Mouse (Mus musculus): ENCODE results near the gene Fam20c. TPM values are rescaled to one million over a fixed set of nuclear protein-coding genes. Genes with fewer than 3 reads are reported as not detected.
A peak's percentile ranks its signal among the peaks of the same experiment; 100 is the strongest.

The Fam20c gene
- 26.0 and 28.5 TPM in 2 replicates for polyA plus RNA-seq (2012; rRNA removed)

- peak within 1 kb of the TSS; percentile 82 for H3K4me3 ChIP-seq (ENCODE audit: insufficient read depth, low read length)
- TF ChIP-seq CTCF (IDR thresholded peaks at IDR 0.05; ENCODE audit: extremely low read depth, insufficient read depth, low read length) (no peak), POLR2A (IDR thresholded peaks at IDR 0.05; ENCODE audit: extremely low read depth, insufficient read depth, low read length) (peak; percentile 37; the same call in 1 of the 2 replicates)
Observed at GRCm38 (mm10) chr5:138754303-138755120, at the start of gene Fam20c. Gene Fam20c, plus strand, starts transcription at chr5:138754514.

GRCm38 (mm10) chr5:138707367-138707766 is 46.9 kb upstream of the Fam20c start:
- no peak overlapping the region for H3K27ac ChIP-seq (ENCODE audit: insufficient read depth, low read length)
- no peak overlapping the region for H3K4me3 ChIP-seq (ENCODE audit: insufficient read depth, low read length)
- H3K4me1 ChIP-seq (ENCODE audit: control insufficient read depth, insufficient read depth, low read length): no peaks in the 10 kb centered on the region
- TF ChIP-seq CTCF (IDR thresholded peaks at IDR 0.05; ENCODE audit: extremely low read depth, insufficient read depth, low read length): no peak
- no peak for TF ChIP-seq POLR2A (IDR thresholded peaks at IDR 0.05; ENCODE audit: extremely low read depth, insufficient read depth, low read length)

More at GRCm38 (mm10) chr5:138754303-138755120, at the start of gene Fam20c:
- H3K27ac ChIP-seq (ENCODE audit: insufficient read depth, low read length): peak within 1 kb of the TSS; percentile 85; the same call in 1 of the 2 replicates
- H3K4me1 ChIP-seq (ENCODE audit: control insufficient read depth, insufficient read depth, low read length): 0 out of 2 replicates have a peak, but pooled peaks cover 1% of the 10 kb centered on the region

- no peaks in the 10 kb centered on the region for H3K4me1 ChIP-seq (ENCODE audit: control insufficient read depth, insufficient read depth, low read length)
- TF ChIP-seq CTCF (IDR thresholded peaks at IDR 0.05; ENCODE audit: extremely low read depth, insufficient read depth, low read length): no peak
- TF ChIP-seq POLR2A (IDR thresholded peaks at IDR 0.05; ENCODE audit: extremely low read depth, insufficient read depth, low read length): no peak
- no peak overlapping the region for H3K4me3 ChIP-seq (ENCODE audit: insufficient read depth, low read length)
- H3K27ac ChIP-seq (ENCODE audit: insufficient read depth, low read length): no peak overlapping the region
Observed at GRCm38 (mm10) chr5:138708591-138708990, 45.7 kb upstream of the Fam20c start.

- Histone ChIP-seq H3K27ac (ENCODE audit: insufficient read depth, low read length) (no peak overlapping the region), H3K4me1 (ENCODE audit: control insufficient read depth, insufficient read depth, low read length) (no peaks in the 10 kb centered on the region), H3K4me3 (ENCODE audit: insufficient read depth, low read length) (no peak overlapping the region)
- TF ChIP-seq POLR2A (IDR thresholded peaks at IDR 0.05; ENCODE audit: extremely low read depth, insufficient read depth, low read length): no peak
- no peak for TF ChIP-seq CTCF (IDR thresholded peaks at IDR 0.05; ENCODE audit: extremely low read depth, insufficient read depth, low read length)
Observed at GRCm38 (mm10) chr5:138715561-138716095, 38.7 kb upstream of the Fam20c start.

GRCm38 (mm10) chr5:138720329-138721190 is 33.8 kb upstream of the Fam20c start:
- no peak overlapping the region for H3K4me3 ChIP-seq (ENCODE audit: insufficient read depth, low read length)
- H3K27ac ChIP-seq (ENCODE audit: insufficient read depth, low read length): no peak overlapping the region
- TF ChIP-seq POLR2A (IDR thresholded peaks at IDR 0.05; ENCODE audit: extremely low read depth, insufficient read depth, low read length): no peak
- no peak for TF ChIP-seq CTCF (IDR thresholded peaks at IDR 0.05; ENCODE audit: extremely low read depth, insufficient read depth, low read length)
- H3K4me1 ChIP-seq (ENCODE audit: control insufficient read depth, insufficient read depth, low read length): no peaks in the 10 kb centered on the region; the same call in 1 of the 2 replicates

- H3K27ac ChIP-seq (ENCODE audit: insufficient read depth, low read length): no peak overlapping the region
- H3K4me3 ChIP-seq (ENCODE audit: insufficient read depth, low read length): no peak overlapping the region
- no peaks in the 10 kb centered on the region; the same call in 1 of the 2 replicates for H3K4me1 ChIP-seq (ENCODE audit: control insufficient read depth, insufficient read depth, low read length)
- TF ChIP-seq POLR2A (IDR thresholded peaks at IDR 0.05; ENCODE audit: extremely low read depth, insufficient read depth, low read length) (no peak), CTCF (IDR thresholded peaks at IDR 0.05; ENCODE audit: extremely low read depth, insufficient read depth, low read length) (no peak)
Observed at GRCm38 (mm10) chr5:138724417-138724816, 29.9 kb upstream of the Fam20c start.

- Histone ChIP-seq H3K4me3 (ENCODE audit: insufficient read depth, low read length) (no peak overlapping the region), H3K27ac (ENCODE audit: insufficient read depth, low read length) (no peak overlapping the region), H3K4me1 (ENCODE audit: control insufficient read depth, insufficient read depth, low read length) (no peaks in the 10 kb centered on the region; the same call in 1 of the 2 replicates)
- TF ChIP-seq POLR2A (IDR thresholded peaks at IDR 0.05; ENCODE audit: extremely low read depth, insufficient read depth, low read length) (no peak), CTCF (IDR thresholded peaks at IDR 0.05; ENCODE audit: extremely low read depth, insufficient read depth, low read length) (no peak)
Observed at GRCm38 (mm10) chr5:138725151-138725550, 29.2 kb upstream of the Fam20c start.

- TF ChIP-seq POLR2A (IDR thresholded peaks at IDR 0.05; ENCODE audit: extremely low read depth, insufficient read depth, low read length): no peak
- no peak for TF ChIP-seq CTCF (IDR thresholded peaks at IDR 0.05; ENCODE audit: extremely low read depth, insufficient read depth, low read length)
- H3K27ac ChIP-seq (ENCODE audit: insufficient read depth, low read length): no peak overlapping the region
- no peaks in the 10 kb centered on the region for H3K4me1 ChIP-seq (ENCODE audit: control insufficient read depth, insufficient read depth, low read length)
- no peak overlapping the region for H3K4me3 ChIP-seq (ENCODE audit: insufficient read depth, low read length)
Observed at GRCm38 (mm10) chr5:138730863-138731262, 23.5 kb upstream of the Fam20c start.

GRCm38 (mm10) chr5:138733317-138733899 is 20.9 kb upstream of the Fam20c start:
- H3K4me1 ChIP-seq (ENCODE audit: control insufficient read depth, insufficient read depth, low read length): no peaks in the 10 kb centered on the region
- H3K4me3 ChIP-seq (ENCODE audit: insufficient read depth, low read length): no peak overlapping the region
- H3K27ac ChIP-seq (ENCODE audit: insufficient read depth, low read length): no peak overlapping the region
- TF ChIP-seq POLR2A (IDR thresholded peaks at IDR 0.05; ENCODE audit: extremely low read depth, insufficient read depth, low read length) (no peak), CTCF (IDR thresholded peaks at IDR 0.05; ENCODE audit: extremely low read depth, insufficient read depth, low read length) (no peak)

Data from cortical plate, adult 2 months (tissue).